Mouse (Mus musculus): ENCODE data around the gene Frat1. TPM values are rescaled to one million over a fixed set of nuclear protein-coding genes. Genes with fewer than 3 reads are reported as not detected.
"Not testable (repeated sequence)": the region's sequence is repeated elsewhere in the genome, so short reads cannot be mapped to it uniquely, and the experiment has no call there.

Frat1 gene
- polyA plus RNA-seq, 1 experiment from 2014 or later = 14.4 TPM

DNA sequence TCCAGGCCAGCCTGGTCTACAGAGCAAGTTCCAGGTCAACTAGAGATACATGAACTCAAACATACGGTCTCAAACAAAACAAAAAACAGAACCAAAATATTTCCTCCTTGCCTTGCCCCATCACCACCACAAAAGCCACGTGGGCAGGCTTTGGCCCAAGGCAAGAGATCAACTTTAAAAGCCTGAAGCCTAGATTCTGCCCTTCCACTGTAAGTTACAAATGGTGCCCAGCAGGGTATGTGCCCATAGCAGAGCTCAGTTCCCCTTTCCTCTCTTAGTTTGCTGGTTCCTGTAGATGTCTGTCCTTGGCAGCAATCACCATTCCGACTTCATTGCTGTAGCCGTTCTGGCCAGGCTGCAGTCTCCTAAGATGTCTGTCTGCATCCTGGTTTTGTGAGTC, 12.9 kb downstream of the Frat1 start:
- Histone ChIP-seq H3K4me1 (replicated peaks; ENCODE audit: control insufficient read depth, insufficient read depth, low read length) (no peaks in the 10 kb centered on the region), H3K36me3 (ENCODE audit: control insufficient read depth, insufficient read depth, low read length) (no peaks in the 10 kb centered on the region), H3K4me2 (replicated peaks; ENCODE audit: low read depth, low read length) (no peak overlapping the region), H3K4me3 (ENCODE audit: low read depth, low read length) (no peak overlapping the region), H3K27ac (ENCODE audit: low read depth, low read length) (no peak overlapping the region), H3K9me3 (ENCODE audit: control insufficient read depth, low read length) (no peaks in the 10 kb centered on the region), H3K9ac (ENCODE audit: low read depth, low read length) (no peak overlapping the region), H3K27me3 (ENCODE audit: control insufficient read depth, insufficient read depth, low read length) (no peaks in the 10 kb centered on the region)
- WGBS = 88% methylated on average over 4 of the region's 4 CpGs
- ATAC-seq (ENCODE audit: low FRiP score) (no peak), DNase-seq (ENCODE audit: low spot score) (no peak)

- Histone ChIP-seq H3K4me3 (ENCODE audit: low read depth, low read length) (no peak overlapping the region), H3K9ac (ENCODE audit: low read depth, low read length) (no peak overlapping the region), H3K27me3 (ENCODE audit: control insufficient read depth, insufficient read depth, low read length) (no peaks in the 10 kb centered on the region), H3K27ac (ENCODE audit: low read depth, low read length) (no peak overlapping the region), H3K4me2 (replicated peaks; ENCODE audit: low read depth, low read length) (no peak overlapping the region), H3K4me1 (replicated peaks; ENCODE audit: control insufficient read depth, insufficient read depth, low read length) (no peaks in the 10 kb centered on the region), H3K9me3 (ENCODE audit: control insufficient read depth, low read length) (no peaks in the 10 kb centered on the region), H3K36me3 (ENCODE audit: control insufficient read depth, insufficient read depth, low read length) (no peaks in the 10 kb centered on the region)
- WGBS = 84% methylated on average over 6 of the region's 6 CpGs
- ATAC-seq (ENCODE audit: low FRiP score) (no peak), DNase-seq (ENCODE audit: low spot score) (no peak)
These were observed 14.6 kb downstream of the Frat1 start for GRCm38 (mm10) chr19:41844345-41844744.

DNA sequence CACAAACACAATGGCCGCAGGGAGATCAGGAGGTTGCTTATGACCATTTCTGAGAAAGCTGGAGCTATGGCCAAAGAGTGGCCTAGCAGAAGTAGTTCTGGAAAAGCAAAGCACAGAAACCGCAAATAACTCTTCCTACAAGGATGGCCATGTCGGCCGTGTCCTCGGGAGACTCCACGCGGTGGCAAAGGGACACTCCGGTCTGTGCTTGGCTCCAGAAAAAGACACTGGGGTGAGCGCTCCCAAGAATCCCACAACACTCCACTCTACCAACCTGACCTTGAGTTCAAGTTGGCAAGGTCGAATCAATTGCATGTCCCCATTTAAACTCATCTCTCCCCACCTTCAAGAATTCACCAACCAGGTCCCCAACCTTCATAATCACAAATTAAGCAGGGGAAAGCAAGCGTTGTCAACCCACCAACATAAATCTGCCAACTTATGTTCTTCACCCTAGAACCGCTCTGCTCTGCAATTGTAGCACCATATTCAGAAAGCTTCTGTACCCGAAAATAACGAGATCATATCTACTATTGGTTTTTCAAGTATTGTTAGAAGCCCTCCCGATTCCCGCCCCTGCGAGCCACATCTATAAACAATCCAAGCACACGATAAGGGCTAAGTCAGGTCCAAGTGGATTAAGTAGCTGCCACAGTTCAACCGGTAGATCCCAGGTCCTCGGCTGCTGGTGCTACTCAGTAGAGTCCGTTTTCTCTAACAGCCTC, 16.8 kb downstream of the Frat1 start:
- no peaks in the 10 kb centered on the region for H3K9me3 ChIP-seq (ENCODE audit: control insufficient read depth, low read length)
- DNase-seq (ENCODE audit: low spot score) = peak; percentile 41
- H3K4me2 ChIP-seq (replicated peaks; ENCODE audit: low read depth, low read length) = peak overlapping the region; percentile 98
- H3K36me3 ChIP-seq (ENCODE audit: control insufficient read depth, insufficient read depth, low read length) = no peaks in the 10 kb centered on the region
- no peak for ATAC-seq (ENCODE audit: low FRiP score)
- peak overlapping the region; percentile 80 for H3K9ac ChIP-seq (ENCODE audit: low read depth, low read length)
- no peak overlapping the region; the same call in 1 of the 2 replicates for H3K27ac ChIP-seq (ENCODE audit: low read depth, low read length)
- peak overlapping the region; percentile 74 for H3K4me3 ChIP-seq (ENCODE audit: low read depth, low read length)
- peaks cover 5% of the 10 kb centered on the region; the same call in 1 of the 2 replicates for H3K4me1 ChIP-seq (replicated peaks; ENCODE audit: control insufficient read depth, insufficient read depth, low read length)
- WGBS = 14% methylated on average over 21 of the region's 21 CpGs
- no peaks in the 10 kb centered on the region for H3K27me3 ChIP-seq (ENCODE audit: control insufficient read depth, insufficient read depth, low read length)

GRCm38 (mm10) chr19:41847091-41847581, 17.4 kb downstream of the Frat1 start:
- Histone ChIP-seq H3K27ac (ENCODE audit: low read depth, low read length) (peak overlapping the region; percentile 88), H3K27me3 (ENCODE audit: control insufficient read depth, insufficient read depth, low read length) (no peaks in the 10 kb centered on the region), H3K4me1 (replicated peaks; ENCODE audit: control insufficient read depth, insufficient read depth, low read length) (peaks cover 5% of the 10 kb centered on the region; the same call in 1 of the 2 replicates), H3K9me3 (ENCODE audit: control insufficient read depth, low read length) (no peaks in the 10 kb centered on the region), H3K4me2 (replicated peaks; ENCODE audit: low read depth, low read length) (peak overlapping the region; percentile 98), H3K4me3 (ENCODE audit: low read depth, low read length) (peak overlapping the region; percentile 74), H3K9ac (ENCODE audit: low read depth, low read length) (peak overlapping the region; percentile 80), H3K36me3 (ENCODE audit: control insufficient read depth, insufficient read depth, low read length) (no peaks in the 10 kb centered on the region)
- under 1% methylated on average over 45 of the region's 64 CpGs for WGBS
- ATAC-seq (ENCODE audit: low FRiP score) (peak; percentile 8), DNase-seq (ENCODE audit: low spot score) (peak; percentile 70)

- H3K9ac ChIP-seq (ENCODE audit: low read depth, low read length) = peak overlapping the region; percentile 80
- not testable (repeated sequence) for H3K36me3 ChIP-seq (ENCODE audit: control insufficient read depth, insufficient read depth, low read length); H3K9me3 ChIP-seq (ENCODE audit: control insufficient read depth, low read length); H3K4me1 ChIP-seq (replicated peaks; ENCODE audit: control insufficient read depth, insufficient read depth, low read length); DNase-seq (ENCODE audit: low spot score); H3K27me3 ChIP-seq (ENCODE audit: control insufficient read depth, insufficient read depth, low read length)
- peak; percentile 65 for ATAC-seq (ENCODE audit: low FRiP score)
- peak overlapping the region; percentile 98 for H3K4me2 ChIP-seq (replicated peaks; ENCODE audit: low read depth, low read length)
- peak overlapping the region; percentile 74 for H3K4me3 ChIP-seq (ENCODE audit: low read depth, low read length)
- H3K27ac ChIP-seq (ENCODE audit: low read depth, low read length) = peak overlapping the region; percentile 88
- WGBS = under 1% methylated on average over 44 of the region's 53 CpGs
These were observed 17.8 kb downstream of the Frat1 start for GRCm38 (mm10) chr19:41847614-41847991.

DNA sequence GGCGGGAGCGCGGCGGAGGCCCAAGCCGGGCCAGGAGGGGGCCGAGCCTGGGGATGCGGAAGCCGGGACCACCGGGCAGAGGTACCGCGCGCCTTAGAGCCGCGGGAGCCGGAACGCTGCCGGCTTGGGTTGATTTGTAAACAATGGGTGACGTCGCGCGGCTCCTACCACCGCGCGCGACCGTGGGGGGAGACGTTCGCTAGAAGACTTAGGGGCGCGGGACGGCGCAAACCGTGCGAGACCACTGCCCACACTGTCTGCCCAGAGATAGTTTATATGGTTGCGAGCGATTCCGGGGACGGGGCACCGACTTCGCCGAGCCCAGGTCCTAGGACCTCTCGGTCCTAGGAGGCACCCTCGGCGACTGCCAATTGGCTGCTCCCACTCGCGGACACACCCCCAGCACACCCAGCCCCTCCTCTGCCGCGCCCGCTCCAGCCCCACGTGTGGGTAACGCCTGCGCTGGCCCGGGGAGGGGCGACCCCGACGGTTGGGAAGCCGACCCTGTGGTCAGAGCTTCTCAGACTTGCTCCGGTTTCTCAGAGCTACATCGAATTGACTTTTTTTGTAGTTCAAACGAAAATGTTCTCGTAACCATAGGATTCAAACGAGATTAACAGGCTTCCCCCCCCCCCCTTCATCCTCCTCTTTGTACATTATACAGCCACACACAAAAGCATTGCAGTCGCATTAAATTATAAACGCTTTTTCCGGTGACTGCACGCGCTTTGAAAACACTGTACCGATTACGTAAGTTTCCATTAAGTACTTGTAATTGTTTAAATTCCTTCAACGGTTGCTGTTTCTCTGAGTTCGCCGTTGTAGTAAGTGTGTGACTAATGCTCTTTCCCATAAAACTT, 18.5 kb downstream of the Frat1 start, which contains the start of gene Frat2:
Gene Frat2, minus strand, starts transcription at position 141 of the 860 bp plus-strand sequence.
- peak within 1 kb of the TSS; percentile 88 for H3K27ac ChIP-seq (ENCODE audit: low read depth, low read length)
- H3K4me1 ChIP-seq (replicated peaks; ENCODE audit: control insufficient read depth, insufficient read depth, low read length) = peaks cover 5% of the 10 kb centered on the region; the same call in 1 of the 2 replicates
- H3K9me3 ChIP-seq (ENCODE audit: control insufficient read depth, low read length) = no peaks in the 10 kb centered on the region
- H3K4me2 ChIP-seq (replicated peaks; ENCODE audit: low read depth, low read length) = peak within 1 kb of the TSS; percentile 98
- peak within 1 kb of the TSS; percentile 74 for H3K4me3 ChIP-seq (ENCODE audit: low read depth, low read length)
- H3K9ac ChIP-seq (ENCODE audit: low read depth, low read length) = peak within 1 kb of the TSS; percentile 80
- H3K36me3 ChIP-seq (ENCODE audit: control insufficient read depth, insufficient read depth, low read length) = no peaks in the 10 kb centered on the region
- WGBS = 1% methylated on average over 66 of the region's 72 CpGs
- DNase-seq (ENCODE audit: low spot score) = peak; percentile 92
- H3K27me3 ChIP-seq (ENCODE audit: control insufficient read depth, insufficient read depth, low read length) = no peaks in the 10 kb centered on the region
- ATAC-seq (ENCODE audit: low FRiP score) = peak; percentile 95

- no peak for ATAC-seq (ENCODE audit: low FRiP score)
- no peaks in the 10 kb centered on the region for H3K27me3 ChIP-seq (ENCODE audit: control insufficient read depth, insufficient read depth, low read length)
- 0 out of 2 replicates have a peak overlapping the region, but pooled peaks have one; percentile 24 for H3K27ac ChIP-seq (ENCODE audit: low read depth, low read length)
- H3K9me3 ChIP-seq (ENCODE audit: control insufficient read depth, low read length) = no peaks in the 10 kb centered on the region
- H3K36me3 ChIP-seq (ENCODE audit: control insufficient read depth, insufficient read depth, low read length) = no peaks in the 10 kb centered on the region
- 22% methylated on average over 6 of the region's 6 CpGs for WGBS
- no peak overlapping the region for H3K4me3 ChIP-seq (ENCODE audit: low read depth, low read length)
- peaks cover 5% of the 10 kb centered on the region; the same call in 1 of the 2 replicates for H3K4me1 ChIP-seq (replicated peaks; ENCODE audit: control insufficient read depth, insufficient read depth, low read length)
- DNase-seq (ENCODE audit: low spot score) = no peak
- H3K9ac ChIP-seq (ENCODE audit: low read depth, low read length) = no peak overlapping the region
- no peak overlapping the region for H3K4me2 ChIP-seq (replicated peaks; ENCODE audit: low read depth, low read length)
These were observed 20.4 kb downstream of the Frat1 start for GRCm38 (mm10) chr19:41850021-41850718.
